Mouse (Mus musculus) brown adipose tissue, adult 24 weeks (tissue): ENCODE results near the gene Atxn1l. TPM values are rescaled to one million over a fixed set of nuclear protein-coding genes. Genes with fewer than 3 reads are reported as not detected.

Experiments
- H3K27ac ChIP-seq: fragments of 200-500 bp; replicated peaks from 2 replicates; pipeline ENCODE4 v1.5.1; 2012; ENCODE audit warnings: low read depth, mild to moderate bottlenecking, low read length
- H3K4me1 ChIP-seq: fragments of 200-500 bp; 2 replicates; pipeline ENCODE4 v1.6.1; 2012; ENCODE audit warnings: low read length, mixed read lengths; ENCODE audit not compliant: control insufficient read depth, insufficient read depth, insufficient read length
- H3K4me3 ChIP-seq: fragments of 200-500 bp; 2 replicates; pipeline ENCODE4 v1.5.1; 2012; ENCODE audit warnings: low read depth, mild to moderate bottlenecking, low read length, moderate library complexity; ENCODE audit not compliant: insufficient read depth
- polyA plus RNA-seq: library from polyadenylated mRNA; stranded (reverse); fragments of >200 nt; gene quantifications from 2 replicates; pipeline ENCODE4 v1.2.4, GENCODE M21; 2012; ENCODE audit not compliant: missing spikeins, insufficient read depth, insufficient read length

Atxn1l gene
- polyA plus RNA-seq, 1 experiment = 13.9 TPM

GRCm38 (mm10) chr8:109751731-109752485 lies 14.4 kb upstream of the Atxn1l start:
- Histone ChIP-seq H3K27ac (no peak overlapping the region), H3K4me3 (no peak overlapping the region), H3K4me1 (no peaks in the 10 kb centered on the region)

DNA sequence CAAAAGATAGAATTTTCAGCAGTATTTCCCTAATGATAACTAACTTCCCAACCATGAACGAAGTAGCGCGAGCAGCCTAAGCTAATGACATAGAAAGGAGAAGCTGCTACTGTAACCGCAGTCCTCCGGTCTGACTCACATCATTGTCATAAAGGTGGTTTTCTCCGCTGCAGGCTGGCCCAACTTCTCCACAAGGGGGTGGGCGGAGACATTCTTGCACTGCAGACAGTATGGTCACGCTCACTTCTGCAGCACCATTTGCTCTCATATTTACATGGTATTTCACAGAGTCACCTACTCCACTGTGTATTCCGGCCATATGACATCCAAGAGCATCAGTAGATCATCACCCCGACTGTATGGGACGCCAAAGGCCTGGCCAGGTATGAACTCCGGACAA lies 13.2 kb upstream of the Atxn1l start:
- no peak overlapping the region for H3K4me3 ChIP-seq
- no peaks in the 10 kb centered on the region for H3K4me1 ChIP-seq
- H3K27ac ChIP-seq = no peak overlapping the region

DNA sequence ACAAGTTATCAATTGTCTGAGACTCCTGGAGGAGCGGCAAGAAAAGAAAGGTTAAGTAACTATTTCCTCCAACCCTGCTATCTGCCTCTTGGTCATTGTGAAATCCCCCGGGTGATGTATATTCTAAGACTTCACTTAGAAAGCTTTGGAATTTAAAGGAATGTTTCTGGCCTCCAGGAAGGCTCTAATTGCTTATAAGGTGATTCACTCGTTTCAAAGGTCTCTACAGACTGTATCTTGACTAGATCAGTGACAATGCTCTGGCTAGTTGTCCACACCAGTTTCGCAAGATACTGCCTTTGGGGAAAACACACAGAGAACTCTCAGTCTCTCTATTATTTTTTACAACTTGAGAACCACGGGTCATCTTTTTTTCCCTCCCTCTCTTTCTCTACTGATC lies 12.7 kb upstream of the Atxn1l start:
- no peaks in the 10 kb centered on the region for H3K4me1 ChIP-seq
- H3K4me3 ChIP-seq = no peak overlapping the region
- no peak overlapping the region for H3K27ac ChIP-seq

GRCm38 (mm10) chr8:109747468-109748199 lies 10.1 kb upstream of the Atxn1l start:
- no peaks in the 10 kb centered on the region for H3K4me1 ChIP-seq
- no peak overlapping the region for H3K4me3 ChIP-seq
- no peak overlapping the region for H3K27ac ChIP-seq

DNA sequence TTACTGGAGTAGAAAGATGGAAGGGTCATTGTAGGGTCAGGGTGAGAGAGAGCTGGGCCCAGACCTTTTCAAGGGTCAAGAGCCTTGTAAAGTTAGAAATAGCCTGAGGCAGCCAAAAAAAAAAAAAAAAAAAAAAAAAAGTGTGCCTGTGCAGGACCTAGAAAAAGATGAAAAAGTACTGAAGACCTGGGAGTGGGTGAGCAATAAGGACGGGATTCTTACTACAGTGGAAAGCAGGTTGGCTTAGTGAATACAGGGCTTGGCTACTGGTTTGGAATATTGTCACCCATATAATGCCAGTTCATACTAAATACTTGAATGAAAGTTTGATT lies 476 bp upstream of the Atxn1l start:
- Histone ChIP-seq H3K27ac (peak overlapping the region; percentile 35; the same call in 1 of the 2 replicates), H3K4me3 (peak overlapping the region; percentile 97), H3K4me1 (no peaks in the 10 kb centered on the region)

- H3K4me3 ChIP-seq = peak overlapping the region; percentile 97
- peak overlapping the region; percentile 5; the same call in 1 of the 2 replicates for H3K27ac ChIP-seq
These were observed 720 bp downstream of the Atxn1l start for GRCm38 (mm10) chr8:109736819-109737218.

GRCm38 (mm10) chr8:109734018-109734417 lies 3.5 kb downstream of the Atxn1l start:
- no peak overlapping the region for H3K4me3 ChIP-seq
- H3K4me1 ChIP-seq = no peaks in the 10 kb centered on the region
- no peak overlapping the region for H3K27ac ChIP-seq

More at GRCm38 (mm10) chr8:109736819-109737218, 720 bp downstream of the Atxn1l start:
- no peaks in the 10 kb centered on the region for H3K4me1 ChIP-seq

DNA sequence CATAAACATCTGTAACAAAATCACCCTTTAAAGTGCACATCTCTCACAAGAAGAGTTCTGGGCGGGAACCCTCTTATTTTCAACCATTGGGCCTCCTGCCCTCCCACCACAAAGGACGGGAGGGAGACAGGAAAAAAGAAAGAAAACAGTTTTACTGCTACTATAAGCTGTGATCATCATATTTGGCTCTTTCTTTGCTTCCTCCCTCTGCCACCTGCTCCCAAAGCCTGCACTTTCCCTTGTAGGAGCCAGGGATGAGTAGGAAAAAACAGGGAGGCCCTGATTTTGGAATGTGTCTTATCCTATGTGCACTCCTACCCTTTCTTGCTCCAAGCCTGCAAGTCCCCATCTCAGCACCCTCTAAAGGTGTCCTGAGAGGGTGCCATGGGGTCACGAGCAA lies 6.5 kb downstream of the Atxn1l start:
- no peaks in the 10 kb centered on the region for H3K4me1 ChIP-seq
- no peak overlapping the region for H3K27ac ChIP-seq
- no peak overlapping the region for H3K4me3 ChIP-seq

DNA sequence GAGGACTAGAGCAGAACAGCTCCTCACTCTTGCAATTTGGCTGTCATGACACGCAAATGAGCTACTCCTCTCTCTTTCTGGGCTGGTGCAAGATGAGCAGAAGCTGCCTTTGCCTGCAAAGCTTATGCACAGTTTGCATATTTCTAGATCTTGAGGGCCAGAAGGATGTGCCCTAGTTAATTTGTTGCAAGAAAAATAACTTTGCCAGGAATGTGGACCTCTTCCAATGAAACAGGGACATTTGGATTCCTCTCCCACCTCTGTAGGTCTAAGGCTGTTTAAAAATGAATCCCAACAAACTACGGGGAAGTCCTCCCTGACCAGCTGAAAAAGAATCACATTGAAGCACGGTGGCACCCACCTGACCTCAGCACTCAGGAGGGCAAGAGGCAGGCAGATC lies 12.4 kb downstream of the Atxn1l start:
- Histone ChIP-seq H3K4me1 (no peaks in the 10 kb centered on the region), H3K4me3 (no peak overlapping the region), H3K27ac (no peak overlapping the region)

- H3K27ac ChIP-seq = no peak overlapping the region
- no peaks in the 10 kb centered on the region for H3K4me1 ChIP-seq
These were observed 22.6 kb downstream of the Atxn1l start for GRCm38 (mm10) chr8:109714961-109715360.

GRCm38 (mm10) chr8:109712521-109712920 lies 25.0 kb downstream of the Atxn1l start:
- Histone ChIP-seq H3K4me3 (no peak overlapping the region), H3K4me1 (no peaks in the 10 kb centered on the region), H3K27ac (no peak overlapping the region)

More at GRCm38 (mm10) chr8:109714961-109715360, 22.6 kb downstream of the Atxn1l start:
- H3K4me3 ChIP-seq = no peak overlapping the region

- Histone ChIP-seq H3K4me3 (no peak overlapping the region), H3K4me1 (no peaks in the 10 kb centered on the region), H3K27ac (no peak overlapping the region)
These were observed 29.6 kb downstream of the Atxn1l start for GRCm38 (mm10) chr8:109707921-109708320.

- H3K27ac ChIP-seq = no peak overlapping the region
- no peaks in the 10 kb centered on the region for H3K4me1 ChIP-seq
- H3K4me3 ChIP-seq = peak overlapping the region; percentile 54
These were observed 30.7 kb downstream of the Atxn1l start for GRCm38 (mm10) chr8:109706874-109707237.

GRCm38 (mm10) chr8:109706076-109706873 lies 31.3 kb downstream of the Atxn1l start:
- Histone ChIP-seq H3K27ac (no peak overlapping the region), H3K4me1 (no peaks in the 10 kb centered on the region), H3K4me3 (peak overlapping the region; percentile 54)

DNA sequence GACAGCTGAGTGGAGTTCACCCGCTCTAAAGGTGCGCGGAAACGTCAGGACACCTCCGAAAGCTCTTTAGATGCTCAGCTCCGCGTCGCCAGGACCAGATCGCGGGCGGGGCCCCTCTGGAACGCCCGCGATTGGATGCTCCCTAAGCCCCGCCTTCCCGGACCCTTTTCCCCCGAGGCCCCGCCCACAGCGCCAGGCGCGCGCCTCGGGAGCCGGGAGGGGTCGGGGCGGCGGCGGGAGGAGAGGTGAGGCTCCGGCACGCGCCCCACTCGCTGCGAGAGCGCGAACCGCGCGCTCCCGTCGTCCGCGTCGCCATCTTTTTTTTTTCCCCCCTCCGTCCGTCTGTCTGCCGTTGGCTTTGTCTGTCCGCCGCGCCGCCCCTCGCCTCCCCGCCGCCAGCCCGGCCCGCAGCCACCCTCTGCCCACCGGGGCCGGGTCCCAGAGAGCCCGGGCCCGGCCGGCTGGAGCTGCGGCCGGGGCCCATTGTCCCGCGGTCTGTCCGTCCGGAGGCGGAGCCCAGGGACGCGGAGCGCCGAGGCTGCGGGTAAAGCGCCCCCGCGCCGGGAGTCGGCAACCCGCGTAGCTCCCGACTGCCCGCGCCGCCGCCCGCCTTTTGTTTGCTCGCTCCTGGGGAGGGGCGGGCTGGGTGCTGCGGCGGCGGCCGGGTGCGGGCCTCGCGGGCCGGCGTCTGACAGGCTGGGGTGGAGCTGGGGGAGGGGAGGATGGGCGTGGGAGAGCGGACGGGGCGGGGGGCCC lies 32.0 kb downstream of the Atxn1l start, which contains the start of gene Zfp821:
TSS of gene Zfp821 (plus strand) at position 227 of the 756 bp plus-strand sequence.
- Histone ChIP-seq H3K4me1 (no peaks in the 10 kb centered on the region), H3K4me3 (peak within 1 kb of the TSS; percentile 83), H3K27ac (no peak within 1 kb of the TSS)
